Mouse (Mus musculus) megakaryocyte, embryonic 14.5 days (primary cell): ENCODE measurements at regions not wholly inside any gene's neighbourhood (a gene's known extent, or its start where the extent isn't known, plus 50 kb on each side); places are given as distances from the start of the nearest gene placed in this dataset.

ENCODE experiments used
- FLI1 ChIP-seq: IDR thresholded peaks from 2 replicates; pipeline ENCODE4 v1.6.1; 2012; ENCODE audit warnings: low read length, inconsistent platforms, mixed read lengths
- GATA1 ChIP-seq: IDR thresholded peaks from 3 replicates; pipeline ENCODE4 v1.6.1; 2012; ENCODE audit warnings: mixed read lengths, low read length, inconsistent platforms, borderline replicate concordance

GRCm38 (mm10) chr2:50690120-50691103 lies 393.8 kb upstream of the Mmadhc start:
- TF ChIP-seq GATA1, result no peak
- TF ChIP-seq FLI1, result no peak
